Mouse (Mus musculus) urinary bladder, postnatal 36 days (tissue): ENCODE data around the gene Ptprs.

Source experiments
- DNase-seq, 2 experiments: peaks; one replicate each; pipeline ENCODE4 v3.0.0; 2022; ENCODE audit warnings: low spot score in 2 of 2, mixed read lengths in 1 of 2

The Ptprs gene

GRCm38 (mm10) chr17:56490438-56491152 lies 14.3 kb upstream of the Ptprs start:
- DNase-seq, result no peak

DNA sequence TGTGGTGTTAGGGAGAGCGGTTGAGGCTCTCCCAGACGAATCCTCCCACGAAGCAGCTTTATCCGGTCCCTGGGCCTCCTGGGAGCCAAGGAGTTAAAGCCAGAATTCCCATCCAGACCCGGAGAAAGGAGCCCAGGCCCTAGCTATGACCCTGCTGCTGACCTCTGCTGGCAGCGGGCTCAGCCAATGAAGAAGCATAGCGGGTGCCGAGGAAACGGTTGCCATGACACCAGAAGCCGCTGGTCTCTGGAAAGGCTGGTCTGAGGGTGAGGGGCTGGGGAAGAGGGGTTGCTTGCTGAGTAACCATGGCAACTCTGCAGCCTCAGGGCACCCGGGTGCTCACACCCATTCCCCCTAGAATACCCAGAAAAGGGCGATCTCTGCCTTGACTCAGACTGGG lies 11.7 kb upstream of the Ptprs start:
- DNase-seq, result no peak

- no peak for DNase-seq
Observed at GRCm38 (mm10) chr17:56487441-56487888, 11.2 kb upstream of the Ptprs start.

DNA sequence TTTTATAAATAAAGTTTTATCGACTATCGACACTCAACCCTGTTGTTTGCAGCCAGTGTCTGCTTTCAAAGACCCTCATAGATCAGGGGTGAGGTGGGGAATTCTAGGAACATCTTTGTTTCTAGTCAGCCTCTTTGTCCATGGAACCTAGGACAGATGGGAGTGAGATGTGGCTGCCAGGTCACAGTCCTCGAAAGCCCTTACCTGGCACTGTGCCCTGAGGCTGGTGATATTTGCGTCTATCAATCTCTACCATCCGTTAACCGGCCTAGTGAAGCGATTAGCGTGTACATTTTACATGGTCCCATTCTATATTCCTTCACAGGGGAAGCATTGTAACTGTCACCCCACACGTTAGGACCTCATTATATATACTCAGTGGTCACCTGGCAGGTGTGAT lies 9.6 kb upstream of the Ptprs start:
- no peak for DNase-seq

DNA sequence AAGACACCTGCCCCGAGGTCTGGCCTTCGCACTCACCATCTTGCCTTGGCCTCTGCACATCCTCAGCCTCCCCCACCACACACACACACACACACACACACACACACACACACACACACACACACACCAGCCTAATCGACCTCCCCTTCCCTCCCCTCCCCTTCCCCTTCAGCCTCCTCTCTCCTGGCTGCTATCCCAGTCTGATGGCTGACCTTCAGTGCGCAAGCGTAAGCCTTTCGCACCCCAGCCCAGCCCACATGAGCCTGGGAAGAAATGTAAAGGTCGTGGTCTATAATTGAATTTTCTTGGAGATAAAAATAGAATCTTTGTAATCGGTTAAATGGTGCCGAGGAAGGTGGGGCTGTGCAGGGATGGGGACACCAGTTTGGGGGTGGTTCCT lies 8.8 kb upstream of the Ptprs start:
- no peak for DNase-seq

DNA sequence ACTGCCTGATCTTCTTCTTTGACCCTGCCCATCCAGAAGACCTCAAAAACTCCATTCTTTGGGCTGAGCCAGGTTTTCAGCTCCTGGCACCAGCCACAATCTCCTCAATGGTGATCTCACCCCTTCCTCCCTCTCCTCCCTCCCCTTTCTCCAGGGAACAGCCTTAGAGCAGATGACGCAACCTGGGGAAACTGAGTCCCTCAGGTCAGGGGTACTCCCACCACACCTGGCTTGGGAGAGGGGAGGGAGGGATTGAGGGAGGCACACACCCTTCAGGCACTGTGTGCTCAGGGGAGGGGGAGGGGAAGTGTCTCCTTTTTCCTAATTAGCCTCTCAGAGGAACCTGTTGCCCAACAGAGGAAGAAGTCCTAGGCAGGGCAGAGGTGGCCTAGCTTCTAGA lies 6.4 kb upstream of the Ptprs start:
- no peak for DNase-seq

DNA sequence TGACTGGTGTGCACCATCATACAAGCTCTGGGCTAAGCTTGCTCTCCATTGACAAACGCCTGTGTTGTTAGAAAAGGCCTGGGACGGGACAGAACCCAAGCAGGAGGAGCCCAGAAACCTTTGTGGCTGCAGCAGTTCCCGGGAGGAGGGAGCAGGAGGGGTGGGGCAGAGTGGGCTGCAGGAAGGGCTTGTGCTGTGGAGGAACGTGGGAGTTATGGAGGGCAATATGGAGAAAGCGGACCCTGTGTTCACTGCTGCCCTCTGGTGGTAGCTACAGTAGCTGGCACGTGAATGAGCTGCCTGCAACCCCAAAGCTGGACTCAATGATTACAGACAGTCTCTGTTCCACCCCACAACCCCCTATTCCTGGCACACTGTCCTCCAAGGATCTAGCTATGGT lies 3.1 kb upstream of the Ptprs start:
- peak; percentile 63 to 76 for DNase-seq

DNA sequence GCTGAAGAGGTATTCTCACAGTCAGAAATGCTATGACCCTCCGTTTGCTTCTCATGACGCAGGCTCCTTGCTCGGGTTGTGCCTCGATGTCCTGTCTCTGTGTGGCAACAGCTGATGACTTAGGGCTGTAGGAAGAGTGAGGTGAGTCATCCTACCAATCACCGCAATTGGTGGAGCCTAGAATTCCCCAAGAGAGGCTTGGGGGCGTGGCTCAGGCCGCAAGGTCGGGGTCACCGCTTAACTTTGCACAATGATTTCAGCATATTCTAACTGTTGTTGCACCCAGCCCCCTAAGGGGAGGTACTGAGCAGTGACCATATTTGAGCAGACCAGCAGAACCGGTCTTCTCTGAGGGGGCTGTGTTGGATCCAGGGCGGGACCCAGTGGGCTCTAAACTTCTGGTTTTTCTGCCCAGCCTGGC lies 1.9 kb upstream of the Ptprs start:
- peak in 1 of 2 experiments; percentile 62 for DNase-seq

DNA sequence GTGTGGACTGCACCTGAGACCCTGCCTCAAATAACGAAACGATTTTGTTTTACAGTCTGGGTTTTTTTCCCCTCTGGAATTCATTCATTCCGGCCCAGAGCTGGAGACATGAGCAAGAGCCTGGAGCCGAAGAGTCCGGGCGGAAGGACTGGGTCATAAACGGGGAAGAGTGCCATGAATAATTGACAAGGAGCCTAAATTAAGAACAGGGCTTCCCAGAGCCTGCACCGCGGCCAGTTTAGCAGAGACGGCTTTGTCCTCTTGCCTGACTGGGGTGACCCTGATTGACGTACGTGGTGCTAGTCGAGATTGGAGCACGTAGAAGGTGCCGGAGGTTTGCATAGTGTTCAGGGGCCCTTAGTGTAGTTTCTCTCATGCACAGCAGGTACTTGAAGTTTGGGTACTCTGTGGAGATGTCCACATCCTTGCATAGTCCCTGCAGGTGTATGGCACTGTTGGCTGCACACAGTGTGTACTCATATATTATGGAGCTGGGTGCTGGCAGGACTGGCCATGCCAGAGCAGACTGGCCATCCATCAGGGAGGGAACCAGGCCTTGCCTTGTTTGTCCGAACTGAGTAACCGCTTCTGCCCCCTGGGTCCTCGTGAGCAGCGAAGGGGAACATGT lies 1.0 kb upstream of the Ptprs start:
- DNase-seq, result no peak

DNA sequence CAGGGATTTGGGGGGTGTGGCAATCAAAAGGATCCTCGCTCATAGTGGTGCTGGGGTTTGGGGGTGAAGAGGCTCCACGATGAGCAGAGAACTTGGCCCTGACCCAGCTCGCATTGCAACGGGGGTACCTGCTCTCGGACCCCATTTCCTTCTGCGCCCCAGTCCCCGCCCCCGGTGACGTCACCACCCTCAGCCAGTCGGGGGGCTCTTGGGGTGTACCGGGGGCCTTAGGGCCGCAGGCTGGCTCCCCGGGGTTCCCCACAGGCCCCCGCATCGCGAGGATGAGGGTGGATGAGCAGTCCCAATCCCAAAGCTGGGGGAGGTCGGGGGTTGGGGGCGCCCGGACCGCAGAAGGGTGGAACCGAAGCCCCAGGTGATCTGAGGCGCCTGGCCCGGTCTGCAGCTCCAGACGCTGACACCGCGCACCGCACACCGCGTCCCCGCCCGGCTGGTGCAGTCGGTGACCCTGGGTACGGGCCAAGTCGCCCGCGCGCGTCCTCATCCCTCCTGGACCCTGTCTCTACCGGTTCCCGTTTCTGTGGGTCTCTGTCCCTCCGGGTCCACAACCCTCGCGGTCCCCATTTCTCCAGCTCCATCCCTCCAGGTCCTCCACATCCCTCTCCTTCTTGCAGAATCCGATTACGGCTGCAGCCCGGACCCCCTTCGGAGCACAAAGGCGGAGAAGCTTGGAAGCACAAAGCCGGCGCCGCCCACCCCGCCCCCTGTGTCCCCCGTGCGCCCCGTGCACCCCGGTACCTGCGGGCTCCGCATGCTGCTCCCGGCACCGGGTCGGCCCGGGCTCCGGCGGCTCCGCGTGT lies 490 bp downstream of the Ptprs start:
- DNase-seq, result peak in 1 of 2 experiments; percentile 16

DNA sequence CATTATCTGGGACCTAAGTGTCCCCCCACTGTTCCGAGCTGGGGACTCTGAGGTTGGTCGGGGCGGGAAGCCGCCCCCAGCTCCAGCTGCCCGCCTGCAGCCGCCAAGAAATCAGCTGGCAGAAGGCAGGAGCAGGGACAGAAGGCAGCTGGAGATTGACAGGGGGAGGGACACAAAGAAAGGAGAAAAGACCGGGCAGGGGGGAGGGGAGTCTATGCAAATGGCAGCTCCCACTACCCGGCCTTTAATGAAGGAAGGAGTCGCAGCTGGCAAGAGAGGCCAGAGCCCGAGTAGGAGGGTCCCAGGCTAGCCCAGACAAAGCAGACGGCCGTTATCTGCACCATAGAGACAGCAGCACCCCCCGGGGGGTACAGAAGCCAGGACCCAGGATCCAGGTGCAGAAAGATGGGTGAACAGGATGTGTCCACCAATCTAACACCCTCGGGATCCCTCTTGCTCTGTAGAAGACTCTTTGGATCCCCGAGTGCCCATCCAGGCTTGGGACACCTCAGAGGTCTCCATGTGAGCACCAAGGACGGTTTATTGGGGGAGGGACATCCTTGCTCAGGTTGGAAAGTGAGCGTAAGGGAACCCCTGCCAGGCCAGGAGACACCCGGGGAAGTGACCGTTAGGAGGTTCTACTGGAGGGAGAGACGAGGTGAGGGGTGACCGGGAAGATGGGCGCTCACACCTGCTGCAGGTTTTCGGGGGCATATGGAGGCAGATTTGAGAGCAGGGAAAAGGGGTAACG lies 1.3 kb downstream of the Ptprs start:
- no peak for DNase-seq

DNA sequence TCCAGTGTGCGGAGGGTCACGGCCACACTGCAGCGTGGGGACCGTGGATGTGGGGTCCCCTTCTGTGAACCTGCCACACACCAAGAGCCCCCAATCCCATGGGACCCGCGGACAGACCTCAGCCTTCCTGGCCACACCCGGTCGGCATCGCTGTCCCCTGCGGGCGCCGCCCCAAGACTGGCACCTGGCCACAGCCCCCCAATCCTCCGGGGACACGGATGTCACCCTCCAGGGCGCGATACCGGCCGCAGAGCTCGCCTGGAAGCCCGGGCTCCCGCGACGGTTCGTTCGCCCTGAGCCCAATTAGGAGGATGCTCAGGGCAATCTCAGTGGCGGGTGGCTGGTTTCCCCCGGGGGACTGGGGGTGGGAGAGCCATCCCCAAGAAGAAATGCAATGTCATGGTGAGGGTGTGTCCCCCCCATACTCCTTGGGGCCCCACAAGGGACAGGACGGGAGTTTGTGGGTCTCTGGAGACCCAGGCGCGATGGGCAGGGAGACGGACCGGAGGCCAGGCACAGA lies 1.9 kb downstream of the Ptprs start:
- DNase-seq, result no peak

DNA sequence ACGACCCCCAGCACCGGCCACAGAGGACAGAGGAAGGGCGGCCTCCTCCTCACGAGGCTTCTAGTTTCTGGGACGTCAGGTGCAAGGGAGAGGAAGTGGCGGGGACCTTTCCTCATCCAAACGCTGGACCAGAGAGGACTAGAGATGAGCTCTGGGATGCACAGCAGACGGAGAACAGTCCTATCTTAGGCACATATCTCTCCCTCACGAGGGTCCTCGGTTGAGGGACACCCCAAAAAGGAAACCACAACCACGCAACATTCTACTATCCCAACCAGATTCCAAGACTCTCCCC lies 2.7 kb downstream of the Ptprs start:
- no peak for DNase-seq

GRCm38 (mm10) chr17:56472733-56473610 lies 3.3 kb downstream of the Ptprs start:
- DNase-seq, result peak in 1 of 2 experiments; percentile 59

- no peak for DNase-seq
Observed at GRCm38 (mm10) chr17:56472121-56472520, 4.2 kb downstream of the Ptprs start.

- no peak for DNase-seq
Observed at GRCm38 (mm10) chr17:56471136-56471535, 5.1 kb downstream of the Ptprs start.

DNA sequence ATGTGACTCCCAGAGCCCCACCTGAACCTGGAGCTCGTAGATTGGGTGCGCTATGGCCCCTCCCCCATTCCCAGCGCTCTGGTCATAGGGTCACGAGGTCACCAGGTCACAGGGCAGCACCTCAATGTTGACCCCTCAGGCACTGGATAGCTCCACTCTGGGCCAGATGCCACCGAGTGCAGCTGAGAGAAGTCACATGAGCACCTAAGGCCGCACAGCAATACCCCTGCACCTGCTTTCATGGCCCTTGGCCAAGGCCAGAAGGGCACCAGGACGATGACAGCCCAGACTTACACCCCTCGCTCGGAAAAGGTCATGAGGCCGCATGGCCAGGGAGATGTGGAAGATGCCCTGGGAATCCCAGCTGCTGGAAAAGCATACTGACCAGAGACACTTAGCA lies 5.7 kb downstream of the Ptprs start:
- no peak for DNase-seq

DNA sequence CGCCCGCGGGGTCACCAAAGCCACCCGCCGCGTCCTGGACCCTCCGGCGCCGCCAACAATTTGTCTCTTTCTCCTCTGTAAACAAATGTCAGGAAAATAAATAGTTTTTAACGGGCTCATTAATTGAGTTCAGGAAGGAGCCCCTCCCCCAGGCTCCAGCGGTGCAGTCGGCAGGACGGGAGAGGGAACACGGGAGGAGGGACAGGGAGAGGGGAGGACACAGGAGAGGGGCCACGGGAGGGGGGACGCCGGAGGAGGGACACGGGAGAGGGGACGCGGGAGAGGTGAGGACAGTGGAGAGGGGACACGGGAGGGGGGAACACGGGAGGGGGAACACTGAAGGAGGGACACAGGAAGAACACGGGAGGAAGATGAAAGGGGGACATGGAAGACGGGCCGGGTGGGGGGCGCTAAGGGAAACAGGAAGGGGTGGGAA lies 6.3 kb downstream of the Ptprs start:
- DNase-seq, result no peak

- DNase-seq, result no peak
Observed at GRCm38 (mm10) chr17:56469275-56469674, 7.0 kb downstream of the Ptprs start.

DNA sequence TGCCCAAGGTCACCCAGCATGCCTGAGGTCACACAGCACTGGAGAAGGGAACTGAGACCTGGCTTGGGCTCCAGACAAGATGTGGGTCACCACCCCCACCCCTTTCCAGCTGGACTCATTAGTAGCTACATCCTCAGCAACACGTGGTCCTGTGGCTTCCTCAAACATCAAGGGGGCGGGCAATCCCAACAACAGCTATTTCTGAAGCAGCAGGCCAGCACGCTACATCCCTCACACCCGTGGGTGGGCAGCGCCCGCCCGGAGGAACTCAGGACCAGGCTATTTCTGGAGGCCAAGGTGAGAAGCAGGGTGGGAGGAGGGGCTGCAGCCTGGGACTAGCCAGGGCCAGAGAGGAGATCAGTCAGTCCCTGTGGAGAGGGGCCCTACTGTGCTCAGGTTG lies 7.4 kb downstream of the Ptprs start:
- no peak for DNase-seq

- DNase-seq, result no peak
Observed at GRCm38 (mm10) chr17:56468380-56468779, 7.9 kb downstream of the Ptprs start.
